Mouse (Mus musculus): ENCODE data around the gene Nrd1. TPM values are rescaled to one million over a fixed set of nuclear protein-coding genes. Genes with fewer than 3 reads are reported as not detected.

Gene Nrd1
- total RNA-seq, 2 experiments from 2014 or later: 108 to 115 TPM

DNA sequence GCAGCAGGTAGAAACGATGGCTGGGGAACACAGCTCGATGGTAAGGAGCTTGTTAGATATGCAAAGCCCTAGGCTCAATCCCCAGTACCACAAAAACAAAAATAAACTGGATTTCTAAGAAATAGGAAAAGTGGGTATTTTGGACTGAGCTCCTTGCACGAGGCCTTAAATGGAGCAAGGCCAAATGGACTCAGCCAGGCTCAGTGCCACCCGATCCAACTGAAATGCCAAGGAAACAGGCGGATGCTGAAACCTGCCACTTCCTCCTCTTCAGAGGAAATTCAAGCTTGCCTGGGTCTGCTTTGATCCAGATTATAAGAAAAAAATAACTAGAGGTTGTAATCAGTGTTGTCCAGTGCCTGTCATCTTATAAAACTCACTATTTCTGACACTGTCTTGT lies 88.7 kb downstream of the Nrd1 start:
- intact Hi-C loops (cut with DNase I): no loop called here
- DNase-seq (ENCODE audit: low spot score): no peak

DNA sequence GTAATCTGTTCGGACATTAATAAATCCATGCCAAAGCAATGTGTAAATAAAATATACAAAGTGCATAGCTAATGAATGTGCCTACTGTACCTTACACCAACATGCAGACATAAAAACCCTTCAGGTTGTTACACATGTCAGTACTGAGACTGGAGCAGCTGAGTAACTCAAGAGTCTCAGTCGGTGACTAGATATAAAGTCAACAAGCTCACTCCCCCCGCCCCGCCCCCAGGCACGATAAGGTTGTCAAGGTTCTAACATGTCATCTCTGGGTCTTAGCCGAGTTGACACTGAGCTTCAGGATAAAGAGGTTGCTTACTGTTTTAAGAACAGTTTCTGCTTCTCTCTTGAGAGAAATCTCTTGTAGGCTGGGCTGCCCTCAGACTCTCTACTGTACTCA lies 89.5 kb downstream of the Nrd1 start:
- intact Hi-C loops (cut with DNase I): no loop called here
- no peak for DNase-seq (ENCODE audit: low spot score)

DNA sequence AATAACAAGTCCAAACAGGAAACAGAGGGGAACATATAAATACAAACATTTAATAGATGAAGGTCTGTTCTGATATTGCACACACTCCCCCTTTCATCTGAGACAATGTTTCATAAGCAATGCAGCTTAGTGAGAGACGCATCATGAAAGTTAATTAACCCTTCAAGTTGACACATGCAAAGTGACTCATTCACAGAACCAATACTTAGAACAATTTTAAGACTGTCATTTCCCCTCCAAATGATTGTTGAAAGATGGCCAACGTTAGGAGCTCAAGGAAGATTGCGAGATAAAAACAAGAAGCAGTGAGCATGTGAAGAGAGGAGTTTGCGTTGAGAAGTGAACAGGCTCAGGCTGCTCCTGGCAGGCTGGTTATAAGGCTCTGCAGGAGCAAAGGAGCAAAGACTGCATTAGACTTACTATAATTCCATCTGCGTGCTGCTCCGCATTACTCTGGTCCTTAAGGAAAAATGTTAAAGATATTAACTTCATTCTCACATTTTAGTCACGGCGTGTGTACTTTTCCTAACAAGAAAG lies 90.9 kb downstream of the Nrd1 start:
- no peak for DNase-seq (ENCODE audit: low spot score)
- intact Hi-C loops (cut with DNase I): no loop called here

DNA sequence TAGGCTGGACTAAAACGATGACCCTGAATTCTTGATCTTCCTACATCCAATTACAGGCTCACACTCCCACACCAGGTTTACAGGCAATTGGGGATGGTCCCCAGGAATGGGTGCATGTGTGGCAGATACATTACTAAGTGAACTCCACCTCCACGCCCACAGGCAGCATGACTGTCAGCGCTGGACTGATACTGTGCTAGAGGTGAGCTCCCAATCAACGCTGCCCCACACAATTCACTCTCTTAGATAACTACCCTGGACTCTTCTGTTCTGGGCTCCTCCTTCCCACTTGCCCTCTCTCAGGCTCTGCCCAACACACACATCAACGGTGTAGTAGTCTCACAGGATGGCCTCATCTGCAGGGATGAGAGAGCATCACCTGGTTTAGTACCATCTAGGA lies 91.9 kb downstream of the Nrd1 start:
- DNase-seq (ENCODE audit: low spot score): no peak
- intact Hi-C loops (cut with DNase I): no loop called here

DNA sequence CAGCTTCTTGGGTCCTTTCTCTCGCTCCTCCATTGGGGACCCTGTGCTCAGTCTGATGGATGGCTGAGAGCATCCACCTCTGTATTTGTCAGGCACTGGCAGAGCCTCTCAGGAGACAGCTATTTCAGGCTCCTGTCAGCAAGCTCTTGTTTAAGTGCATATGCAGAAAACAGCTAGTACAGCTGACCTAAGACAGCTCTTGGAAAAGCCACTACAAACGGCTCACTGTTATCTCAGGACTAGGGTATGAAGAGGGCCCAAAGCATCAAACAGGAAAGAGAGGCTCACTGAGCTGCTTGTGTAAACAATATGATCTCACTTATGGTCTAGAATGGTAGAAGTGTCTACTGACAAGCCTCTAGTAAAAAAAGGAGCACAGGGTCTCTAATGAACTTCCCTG lies 93.8 kb downstream of the Nrd1 start:
- no peak for DNase-seq (ENCODE audit: low spot score)

DNA sequence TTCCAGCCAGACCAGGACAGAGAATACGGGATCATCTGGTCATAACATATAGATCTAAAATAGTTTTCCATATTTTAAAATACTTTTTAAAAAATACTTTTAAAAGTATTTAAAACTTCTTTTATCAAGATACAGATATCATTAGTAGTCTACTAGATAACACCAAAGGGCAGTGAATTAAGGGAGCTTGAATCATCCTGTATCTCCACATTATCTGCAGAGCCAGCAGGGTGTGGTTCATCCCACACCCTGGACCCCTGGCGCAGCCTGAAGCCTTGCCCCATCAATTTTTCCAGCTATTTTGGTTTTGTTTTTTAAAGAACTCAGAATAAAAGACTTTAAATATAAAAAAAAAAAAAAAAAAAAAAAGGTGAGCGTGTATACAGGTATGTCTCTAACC lies 98.4 kb downstream of the Nrd1 start:
- no peak for DNase-seq (ENCODE audit: low spot score)
- intact Hi-C loops (cut with DNase I): no loop called here

More for the DNA sequence above, 93.8 kb downstream of the Nrd1 start:
- intact Hi-C loops (cut with DNase I): no loop called here

DNA sequence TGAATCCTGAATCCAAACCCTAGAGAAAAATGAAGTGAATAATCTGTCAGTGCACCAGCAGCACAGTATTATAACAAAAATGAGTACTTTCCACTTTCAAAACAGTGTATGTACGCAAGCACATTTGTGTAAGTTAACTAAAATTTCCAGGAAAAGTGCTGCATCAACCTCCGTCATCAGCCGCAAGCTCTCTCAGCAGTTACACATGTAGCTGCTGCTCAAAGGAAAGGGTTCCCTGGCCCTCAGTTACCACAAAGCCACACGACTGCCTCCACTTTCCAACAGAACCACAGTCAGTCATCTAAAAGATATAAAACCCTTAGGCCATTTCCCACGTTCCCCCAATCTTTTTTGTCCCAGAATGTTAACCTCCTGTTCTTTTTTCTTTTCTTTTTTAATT lies 102.1 kb downstream of the Nrd1 start:
- DNase-seq (ENCODE audit: low spot score): no peak
- intact Hi-C loops (cut with DNase I): no loop called here

DNA sequence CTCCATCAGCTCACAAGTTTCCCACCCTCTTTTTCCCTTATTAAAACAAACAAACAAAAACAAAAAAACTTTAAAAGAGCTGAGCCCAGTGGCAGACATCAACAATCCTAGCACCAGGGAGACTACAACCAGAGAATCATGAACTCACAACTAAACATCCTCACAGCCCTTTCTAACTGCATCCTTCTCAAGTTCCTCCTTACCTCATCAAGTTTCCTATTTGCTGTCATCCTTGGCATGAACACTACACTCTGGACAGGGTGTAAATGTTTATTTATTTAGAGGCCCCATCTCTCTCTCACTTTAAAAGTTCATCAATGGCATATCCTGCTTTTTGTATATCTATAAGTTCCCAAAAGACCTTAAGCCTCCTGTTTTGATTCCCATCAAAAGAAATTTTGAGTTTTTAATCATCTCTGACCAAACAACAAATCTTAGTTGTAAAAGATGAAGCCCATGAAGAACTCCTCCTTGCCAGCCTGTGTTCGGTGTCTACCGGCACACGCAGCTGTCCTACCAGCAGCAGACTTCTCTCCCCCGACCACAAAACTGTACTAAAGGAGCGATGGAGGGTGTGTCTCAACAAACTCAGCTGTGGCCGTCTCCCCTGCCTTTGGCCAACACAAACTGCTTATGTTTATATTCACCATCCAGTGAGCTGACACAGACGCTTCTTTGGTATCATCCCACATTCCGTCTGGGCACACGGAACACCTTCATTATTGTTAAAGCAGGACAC lies 102.9 kb downstream of the Nrd1 start:
- no peak for DNase-seq (ENCODE audit: low spot score)
- intact Hi-C loops (cut with DNase I): no loop called here

DNA sequence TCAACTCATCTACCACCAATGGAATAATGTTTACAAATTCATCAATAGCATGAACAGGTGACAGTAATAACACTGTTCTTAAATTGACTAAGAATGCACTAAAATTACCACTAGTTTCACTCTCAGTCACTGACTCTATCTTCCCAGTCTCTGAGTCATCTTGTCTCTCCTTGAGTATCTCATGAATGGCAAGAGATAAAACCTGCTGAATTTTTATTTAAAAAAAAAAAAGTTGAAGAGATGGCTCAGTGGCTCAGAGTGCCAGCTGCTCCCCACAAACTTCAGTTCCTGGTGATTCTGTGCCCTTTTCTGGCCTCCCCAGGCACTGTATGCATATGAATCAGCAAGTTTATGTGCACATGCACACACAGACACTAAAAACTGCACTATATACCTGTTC lies 104.8 kb downstream of the Nrd1 start:
- intact Hi-C loops (cut with DNase I): loop anchor here (5.0 kb wide), 1 partner anchor 42 kb away; no protein-coding TSS in a partner anchor
- no peak for DNase-seq (ENCODE audit: low spot score)

DNA sequence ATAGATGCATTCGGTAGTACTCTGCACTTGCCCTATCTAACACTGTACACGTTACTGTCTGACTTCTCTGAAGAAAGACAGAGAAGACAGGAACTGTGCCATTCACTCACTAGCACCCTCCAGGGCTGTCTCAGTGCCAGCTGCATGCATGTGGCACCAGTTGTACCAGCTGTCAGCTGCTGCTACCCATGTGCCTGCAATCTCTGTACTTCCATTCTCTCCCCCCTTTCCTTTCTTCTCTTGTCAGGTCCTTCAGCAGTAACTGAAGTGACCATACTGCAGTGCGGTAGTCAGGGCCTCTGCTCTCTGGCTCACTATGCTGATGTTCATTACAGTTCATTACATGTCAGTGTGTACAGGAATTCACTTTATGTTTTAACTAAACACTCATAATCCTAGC lies 105.6 kb downstream of the Nrd1 start:
- intact Hi-C loops (cut with DNase I): loop anchor here (5.0 kb wide), 1 partner anchor 41 kb away; no protein-coding TSS in a partner anchor
- DNase-seq (ENCODE audit: low spot score): no peak

DNA sequence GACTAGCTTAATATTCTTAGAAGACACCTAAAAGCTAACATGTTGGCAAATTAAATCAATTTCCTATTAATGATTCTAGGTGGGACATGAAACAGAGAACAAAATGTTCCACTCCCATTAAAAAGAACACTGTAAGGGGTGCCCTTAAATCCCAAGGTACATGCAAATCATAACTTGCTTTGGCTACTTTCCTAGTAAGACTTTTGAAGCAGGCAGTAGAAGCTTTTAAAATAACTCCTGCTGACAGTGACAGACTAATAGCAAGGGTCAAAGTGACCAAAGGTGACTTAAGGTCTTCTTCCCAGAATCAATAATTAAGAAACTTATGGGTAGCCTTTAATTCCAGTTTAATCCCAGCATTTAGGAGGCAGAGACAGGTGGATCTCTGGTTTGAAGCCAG lies 106.1 kb downstream of the Nrd1 start:
- intact Hi-C loops (cut with DNase I): loop anchor here (5.0 kb wide), 1 partner anchor 41 kb away; no protein-coding TSS in a partner anchor
- DNase-seq (ENCODE audit: low spot score): no peak

DNA sequence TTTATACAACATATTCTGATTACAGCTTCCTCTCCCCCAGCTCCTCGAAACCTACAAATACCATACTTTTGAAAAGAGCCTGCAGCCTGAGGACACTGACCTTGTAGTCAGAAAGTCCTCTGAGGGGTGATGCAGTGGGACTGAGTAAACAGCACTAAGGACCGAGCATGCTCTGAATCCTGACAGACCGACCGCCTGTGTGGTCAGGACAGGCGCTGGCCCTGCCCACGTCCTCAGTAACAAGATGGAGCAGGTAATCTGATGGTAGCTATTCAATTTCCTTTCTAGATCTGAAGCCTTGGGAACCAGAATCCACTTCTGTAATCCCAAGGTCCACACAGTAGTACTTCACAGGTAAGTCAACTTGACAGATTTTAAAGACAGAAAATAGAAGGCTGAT lies 108.6 kb downstream of the Nrd1 start:
- intact Hi-C loops (cut with DNase I): loop anchor here (5.0 kb wide), 1 partner anchor 38 kb away; no protein-coding TSS in a partner anchor
- no peak for DNase-seq (ENCODE audit: low spot score)

DNA sequence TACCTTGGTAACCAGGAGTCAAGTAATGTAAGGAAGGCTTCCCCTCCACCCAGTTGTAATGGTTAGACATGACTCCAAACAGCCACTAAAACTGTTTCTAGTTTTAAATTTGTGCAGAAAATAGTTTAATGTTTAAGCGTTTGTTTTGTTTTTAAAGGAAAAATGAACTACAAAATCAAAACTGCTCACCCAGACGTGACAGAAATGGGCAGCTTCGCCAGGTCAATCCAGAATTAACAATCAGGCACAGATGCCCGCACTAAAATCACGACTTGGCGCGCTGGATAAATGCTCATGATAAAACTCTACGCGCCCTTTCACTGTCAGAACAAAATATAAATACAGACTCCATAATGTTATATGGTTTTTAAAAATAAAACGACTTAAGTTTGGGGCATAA lies 109.2 kb downstream of the Nrd1 start:
- DNase-seq (ENCODE audit: low spot score): no peak
- intact Hi-C loops (cut with DNase I): loop anchor here (5.0 kb wide), 1 partner anchor 38 kb away; no protein-coding TSS in a partner anchor

DNA sequence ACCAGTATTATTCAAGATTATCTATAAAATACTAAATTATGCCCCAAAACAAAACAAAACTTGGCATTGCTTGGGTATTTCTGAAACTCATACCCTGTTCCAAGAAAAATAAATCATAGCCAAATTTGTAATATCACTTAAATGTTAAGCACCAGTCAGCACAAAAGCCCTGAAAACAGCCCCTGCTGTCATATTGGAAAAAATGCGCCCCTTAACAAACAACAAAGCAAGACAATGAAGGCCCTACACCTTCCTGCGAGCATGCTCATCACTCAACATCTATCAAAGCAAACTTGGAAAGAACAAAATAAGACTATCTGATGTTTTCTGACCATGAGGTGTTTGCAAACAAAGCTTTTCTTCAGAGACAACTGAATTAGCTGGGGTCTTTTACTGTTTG lies 110.5 kb downstream of the Nrd1 start:
- intact Hi-C loops (cut with DNase I): no loop called here
- DNase-seq (ENCODE audit: low spot score): no peak

Small RNAs within 50 kb of the gene (microRNA-seq; reads per million reads assigned to microRNA genes)
- gene Mir761: not detected

Other genes starting within 250 kb of the Nrd1 start
- gene Zfyve9, start 219.9 kb upstream of the Nrd1 start, total RNA-seq (2021): 10 to 100 TPM; 27.1 to 28.0 TPM
- 10 to 100 TPM; 76.4 to 78.0 TPM for gene Btf3l4, start 167.0 kb upstream of the Nrd1 start, total RNA-seq (2021)
- gene Txndc12, start 166.1 kb upstream of the Nrd1 start, total RNA-seq (2021): 10 to 100 TPM; 31.2 to 35.1 TPM
- 10 to 100 TPM; 20.9 to 23.0 TPM for gene Kti12, start 152.9 kb upstream of the Nrd1 start, total RNA-seq (2021)
- gene A730015C16Rik, start 152.0 kb upstream of the Nrd1 start, total RNA-seq (2021): not detected
- gene Rab3b, start 121.6 kb upstream of the Nrd1 start, total RNA-seq (2021): under 1 TPM; 0.34 to 0.73 TPM
- 100 to 1,000 TPM; 104 to 105 TPM for gene Osbpl9, start 201.6 kb downstream of the Nrd1 start, total RNA-seq (2021)
- under 1 TPM in 1 of 2 experiments, not detected in 1; 0.59 TPM for gene Calr4, start 233.8 kb downstream of the Nrd1 start, total RNA-seq (2021)

Data from heart, postnatal 25 days (tissue).